Mouse (Mus musculus) ovary, postnatal 10 days (tissue): ENCODE results near the gene Atf6b.

Experiments
- DNase-seq: peaks from one replicate; pipeline ENCODE4 v3.0.0; 2022; ENCODE audit warnings: low spot score

Atf6b gene

DNA sequence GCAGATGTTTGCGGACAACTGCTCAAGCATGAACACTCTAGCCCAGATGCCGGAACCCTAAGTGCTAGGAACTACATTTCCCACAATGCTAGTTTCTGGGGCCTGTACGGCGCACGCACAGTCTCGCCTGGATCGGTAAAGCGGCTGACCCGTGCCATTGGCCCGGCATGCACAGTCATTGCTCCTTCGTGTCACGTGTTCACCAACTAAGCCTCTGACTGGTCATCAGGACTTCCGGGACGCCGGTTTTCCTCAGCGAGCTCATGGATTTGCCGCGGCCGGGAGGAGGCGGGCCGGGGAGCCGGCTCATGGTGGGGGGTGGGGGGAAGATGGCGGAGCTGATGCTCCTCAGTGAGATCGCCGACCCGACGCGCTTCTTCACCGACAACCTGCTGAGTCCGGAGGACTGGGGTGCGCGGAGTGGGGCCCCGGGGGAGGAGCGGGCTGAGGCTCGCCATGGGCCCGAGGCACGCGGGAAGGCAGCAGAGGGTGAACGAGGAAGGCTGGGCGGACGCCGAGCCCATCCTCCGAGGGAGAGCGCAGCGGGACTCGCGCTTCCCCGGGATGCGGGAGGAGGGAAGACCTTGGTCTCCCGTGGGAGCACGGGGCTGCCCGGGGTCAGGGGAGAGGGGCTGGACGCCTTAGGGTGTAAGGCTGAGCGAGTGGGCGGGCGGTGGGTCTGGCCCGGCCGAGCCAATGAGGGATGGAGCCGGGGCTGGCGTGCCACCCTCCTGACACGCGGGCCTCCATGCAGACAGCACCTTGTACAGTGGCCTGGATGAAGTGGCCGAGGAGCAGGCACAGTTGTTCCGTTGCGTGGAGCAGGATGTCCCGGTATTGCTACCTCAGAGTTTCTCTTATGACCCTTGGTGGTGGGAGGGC is at the start of gene Atf6b:
Gene Atf6b, plus strand, starts transcription at position 241 of the 882 bp plus-strand sequence.
- peak; percentile 66 for DNase-seq

GRCm38 (mm10) chr17:34597566-34598095 is 49.3 kb upstream of the Atf6b start, which contains the start of gene Ager:
Gene Ager (plus strand): TSS chr17:34597862.
- no peak for DNase-seq

DNA sequence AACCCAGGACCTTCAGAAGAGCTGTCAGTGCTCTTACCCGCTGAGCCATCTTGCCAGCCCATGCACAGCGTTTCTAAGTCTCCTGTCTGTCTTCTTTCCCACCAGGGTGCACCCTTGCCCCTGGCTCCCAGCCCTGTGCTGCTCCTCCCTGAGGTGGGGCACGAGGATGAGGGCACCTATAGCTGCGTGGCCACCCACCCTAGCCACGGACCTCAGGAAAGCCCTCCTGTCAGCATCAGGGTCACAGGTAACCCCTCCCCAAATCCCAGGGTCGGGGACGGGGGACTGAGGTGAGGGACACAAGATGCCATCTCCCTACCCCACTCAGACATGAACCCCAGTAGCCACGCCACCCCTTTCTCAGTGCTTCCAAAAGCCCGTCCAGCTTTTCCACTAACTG is 47.1 kb upstream of the Atf6b start:
- no peak for DNase-seq

DNA sequence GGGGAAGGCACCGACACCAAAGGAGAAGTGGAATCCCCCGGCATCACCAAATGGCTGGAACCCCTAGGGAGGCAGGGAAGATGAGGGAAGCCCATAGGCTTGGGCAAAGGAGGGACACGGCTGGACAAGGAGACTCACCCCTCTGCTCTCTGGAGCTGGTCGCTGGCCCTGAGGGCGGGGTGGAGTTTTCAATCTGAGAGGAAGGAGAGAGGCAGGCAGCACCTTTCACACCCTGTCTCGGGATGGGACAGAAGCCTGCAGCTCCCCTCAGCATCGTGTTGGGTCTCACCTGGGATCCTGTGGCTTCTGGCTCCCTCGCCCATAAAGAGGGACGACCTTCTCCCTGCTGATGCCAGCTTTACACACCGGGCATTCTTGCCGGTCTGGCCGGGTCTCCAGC is 45.1 kb upstream of the Atf6b start:
- DNase-seq = no peak

GRCm38 (mm10) chr17:34603375-34604060 is 43.4 kb upstream of the Atf6b start, which contains the start of gene Rnf5:
Gene Rnf5 (minus strand): TSS chr17:34603690.
- peak; percentile 97 for DNase-seq

DNA sequence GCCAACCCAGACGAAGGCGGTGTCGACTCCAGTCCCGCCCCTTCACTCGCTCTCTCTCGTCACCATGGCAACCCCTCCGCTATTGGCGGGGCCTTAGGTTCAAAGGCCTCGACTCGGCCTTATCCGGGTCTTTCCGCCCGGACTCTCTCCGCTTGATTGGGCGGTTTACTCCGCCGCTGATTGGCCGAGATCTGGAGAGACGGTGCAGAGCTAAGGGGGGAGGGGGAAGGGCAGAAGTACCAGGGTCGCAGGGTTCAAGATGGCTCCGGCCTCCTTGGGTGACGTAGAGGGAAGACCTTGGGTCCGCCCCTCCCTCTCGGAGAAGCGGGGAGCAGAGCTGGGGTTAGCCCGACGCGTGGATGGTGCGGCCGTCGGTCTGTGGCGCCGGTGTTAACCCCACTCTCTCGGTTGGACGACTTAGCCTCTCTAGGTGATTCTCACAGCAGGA is 42.9 kb upstream of the Atf6b start, which contains the start of gene Agpat1:
Gene Agpat1, plus strand, starts transcription at position 202 of the 448 bp plus-strand sequence.
- peak; percentile 98 for DNase-seq

DNA sequence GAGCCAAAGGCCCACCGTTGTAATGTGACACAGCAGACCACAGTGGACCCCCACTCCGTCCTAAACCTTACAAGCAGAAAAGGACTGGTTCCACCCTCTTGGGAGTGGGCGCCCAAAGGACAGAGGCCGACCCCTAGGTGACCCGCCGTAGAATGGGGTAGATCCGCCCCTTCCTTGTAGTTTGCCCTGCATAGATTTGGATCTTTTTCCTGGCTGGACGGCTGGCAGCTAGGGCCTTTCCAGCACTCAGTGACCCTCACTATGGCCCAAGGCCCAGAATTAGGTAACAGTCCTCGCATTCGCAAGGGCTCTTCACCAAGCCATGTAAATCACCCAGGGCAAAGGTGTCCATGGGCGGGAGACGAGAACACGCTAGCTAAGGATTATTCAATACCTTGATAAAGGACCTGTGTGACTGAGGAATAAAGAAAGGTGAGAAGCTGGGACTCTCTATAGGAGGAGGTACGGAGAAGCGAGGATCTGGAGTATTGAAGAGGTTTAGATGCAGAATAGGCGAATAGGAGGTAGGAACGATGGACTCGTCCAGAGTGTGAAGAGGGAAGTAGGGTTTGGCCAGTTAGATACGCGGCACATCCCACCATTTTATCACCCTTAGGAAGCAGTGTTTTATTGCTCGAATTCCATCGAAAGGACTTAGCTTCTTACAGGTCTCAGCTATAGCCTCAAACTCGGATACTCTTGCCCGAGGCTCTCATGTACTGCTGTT is 42.3 kb upstream of the Atf6b start:
- DNase-seq = no peak

GRCm38 (mm10) chr17:34605609-34606008 is 41.3 kb upstream of the Atf6b start:
- peak; percentile 93 for DNase-seq

- no peak for DNase-seq
Measured at GRCm38 (mm10) chr17:34606186-34607039, 40.5 kb upstream of the Atf6b start.

GRCm38 (mm10) chr17:34607997-34608396 is 38.9 kb upstream of the Atf6b start:
- no peak for DNase-seq

DNA sequence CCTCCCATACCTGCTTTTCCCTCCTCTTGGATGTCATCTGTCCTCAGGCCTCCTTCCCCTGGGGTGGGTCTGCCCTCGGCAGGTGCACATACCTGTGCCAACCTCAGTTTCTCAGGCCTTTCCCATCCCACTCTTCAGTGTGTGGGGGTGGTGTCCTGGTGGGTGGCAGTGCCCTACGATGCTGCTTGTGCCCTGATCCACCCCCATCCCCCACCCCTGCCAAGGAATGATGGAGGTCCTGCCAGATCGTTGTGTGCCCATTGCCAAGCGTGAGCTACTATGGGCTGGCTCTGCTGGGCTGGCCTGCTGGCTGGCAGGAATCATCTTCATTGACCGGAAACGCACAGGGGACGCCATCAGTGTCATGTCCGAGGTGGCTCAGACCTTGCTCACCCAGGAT is 35.9 kb upstream of the Atf6b start:
- DNase-seq = no peak

DNA sequence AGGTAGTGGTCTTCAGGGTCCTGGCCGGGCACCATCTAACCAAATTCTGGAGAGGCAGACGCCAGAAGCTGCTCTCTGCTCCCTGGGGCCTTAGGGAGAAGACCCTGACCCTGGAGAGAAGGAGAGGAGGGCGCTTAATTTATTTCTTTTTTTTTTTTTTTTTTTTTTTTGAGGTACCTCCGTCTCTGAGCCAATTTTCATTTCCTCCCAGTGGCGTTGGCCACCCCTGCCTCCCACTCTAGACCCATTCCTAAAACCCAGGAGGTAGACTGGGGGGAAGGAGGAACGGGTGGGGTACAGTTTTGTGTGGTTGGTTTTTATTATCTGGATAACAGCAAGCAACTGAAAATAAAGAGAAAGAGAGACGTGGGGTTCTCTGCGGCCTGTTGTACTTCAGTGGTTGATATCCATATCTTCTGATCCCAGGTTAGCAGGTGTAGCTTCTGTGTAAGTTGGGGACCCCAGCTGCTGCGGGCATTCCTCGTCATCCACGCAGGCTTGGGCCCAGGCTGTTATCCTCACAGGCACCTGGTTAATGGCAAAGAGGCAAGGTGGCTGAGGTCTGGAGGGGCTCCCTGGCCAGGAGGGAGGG is 33.8 kb upstream of the Atf6b start:
- no peak for DNase-seq

DNA sequence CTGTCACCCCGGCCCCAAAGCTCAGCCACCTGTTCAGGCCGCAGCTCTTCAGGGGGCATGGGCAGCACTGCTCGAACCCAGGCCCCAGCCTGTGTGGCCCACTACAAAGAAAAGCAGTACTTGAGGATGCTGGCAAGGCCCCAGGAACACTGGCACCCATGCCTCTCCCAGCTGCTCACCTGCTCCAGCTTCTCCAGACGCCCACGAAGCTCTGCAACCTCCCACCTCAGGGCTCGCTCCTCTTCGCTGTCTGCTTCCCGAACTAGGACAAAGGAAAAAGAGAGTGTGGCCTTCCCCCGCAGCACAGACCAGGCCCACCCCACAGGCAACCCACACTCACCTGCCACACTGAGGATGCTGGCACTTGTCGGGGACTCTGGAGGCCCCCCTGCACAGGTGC is 33.1 kb upstream of the Atf6b start:
- no peak for DNase-seq

DNA sequence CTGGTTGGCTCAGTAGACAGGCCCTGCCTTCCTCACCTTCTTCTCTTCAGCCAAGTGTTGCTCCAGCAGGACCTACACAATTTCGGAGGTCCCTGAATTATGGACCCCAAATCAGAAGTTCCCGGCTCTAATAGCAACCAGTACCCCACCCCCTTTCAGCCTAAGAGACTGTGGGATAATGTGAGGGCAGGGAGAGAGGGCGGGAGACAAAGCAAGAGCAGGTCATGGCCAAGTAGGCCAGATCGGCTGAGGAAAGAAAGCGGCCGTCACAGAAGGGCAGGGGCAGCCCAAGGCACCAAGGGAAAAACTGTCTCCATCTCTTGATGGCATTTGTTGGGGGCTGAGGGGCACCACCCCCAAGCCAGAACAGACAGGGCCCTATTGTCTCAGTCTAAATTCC is 31.1 kb upstream of the Atf6b start, which contains the start of gene Egfl8:
Gene Egfl8, minus strand, starts transcription at position 101 of the 400 bp plus-strand sequence.
- no peak for DNase-seq

- DNase-seq = no peak
Measured at GRCm38 (mm10) chr17:34618999-34619398, 27.9 kb upstream of the Atf6b start.

DNA sequence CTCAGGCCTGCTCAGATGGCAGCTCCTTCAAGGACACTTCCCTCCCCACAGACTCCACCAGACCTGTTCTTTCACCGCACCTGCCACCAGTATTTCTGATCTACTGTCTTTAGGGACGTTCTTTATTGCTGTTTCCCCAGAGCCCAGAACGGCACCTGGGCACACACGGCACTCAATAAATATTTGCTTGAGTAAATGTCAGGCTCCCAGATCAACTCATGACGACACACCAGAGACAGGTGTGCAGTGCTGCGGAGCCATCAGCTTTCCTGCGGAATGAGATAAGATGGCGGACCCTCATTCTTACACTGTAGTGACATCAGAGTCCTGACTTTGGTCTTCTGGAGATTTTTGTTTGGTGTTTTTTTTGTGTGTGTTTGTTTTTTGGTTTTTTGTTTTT is 25.9 kb upstream of the Atf6b start:
- DNase-seq = no peak

DNA sequence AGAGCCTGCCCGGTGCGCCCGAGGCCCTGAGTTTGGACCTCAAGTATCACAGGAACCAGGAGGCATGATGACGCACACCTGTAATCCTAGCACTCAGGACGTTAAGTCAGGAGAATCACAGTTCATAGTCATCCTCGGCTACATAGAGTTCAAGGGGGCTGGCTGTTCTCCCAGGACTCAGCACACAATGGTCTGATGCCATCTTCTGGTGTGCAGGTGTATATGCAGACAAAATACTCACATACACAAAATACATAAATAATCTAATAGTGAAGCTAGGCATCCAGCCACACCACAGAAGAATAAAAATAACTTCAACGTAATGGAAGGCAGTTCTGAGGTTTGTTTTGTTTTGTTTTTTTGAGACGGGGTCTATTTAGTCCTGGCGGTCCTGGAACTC is 23.8 kb upstream of the Atf6b start:
- DNase-seq = no peak

- DNase-seq = no peak
Measured at GRCm38 (mm10) chr17:34624981-34625380, 22.0 kb upstream of the Atf6b start.

DNA sequence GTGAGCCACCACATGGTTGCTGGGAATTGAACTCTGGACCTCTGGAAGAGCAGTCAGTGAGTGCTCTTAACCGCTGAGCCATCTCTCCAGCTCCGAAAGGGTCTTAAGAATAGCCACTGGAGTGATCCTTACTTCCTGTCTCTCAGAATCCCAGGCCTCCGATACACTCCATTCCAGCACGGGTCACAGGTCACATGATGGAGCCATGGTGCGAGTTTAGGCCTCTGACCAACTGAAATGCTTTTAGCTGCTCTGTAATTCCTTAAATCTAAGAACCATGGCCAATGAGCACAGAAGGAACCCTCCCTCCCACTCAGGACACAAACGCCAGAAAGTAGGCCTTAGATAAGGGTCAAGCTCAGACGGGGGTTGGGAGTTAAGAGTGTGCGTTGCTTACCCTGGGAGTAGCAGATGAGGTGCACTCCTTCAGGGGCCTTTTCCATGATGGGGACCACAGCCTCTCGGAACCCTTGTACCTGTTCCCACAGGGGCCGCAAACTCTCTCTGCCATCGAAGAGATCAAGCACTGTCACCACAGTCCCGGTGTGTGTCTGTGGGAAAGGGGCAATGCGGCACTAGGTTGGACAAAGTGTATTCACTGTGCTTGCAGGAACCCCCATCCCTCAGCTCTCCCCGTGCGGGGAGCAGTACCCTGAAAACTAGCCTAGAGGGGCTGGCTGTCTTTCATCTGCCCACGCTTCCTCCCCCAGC is 20.7 kb upstream of the Atf6b start:
- no peak for DNase-seq

- DNase-seq = no peak
Measured at GRCm38 (mm10) chr17:34626773-34627092, 20.2 kb upstream of the Atf6b start.
